Mouse (Mus musculus) stomach, embryonic 14.5 days (tissue): ENCODE results near the gene Atp10a. TPM values are rescaled to one million over a fixed set of nuclear protein-coding genes. Genes with fewer than 3 reads are reported as not detected.
A peak's percentile ranks its signal among the peaks of the same experiment; 100 is the strongest.

Experiments used
- ATAC-seq: fragments of 200-750 bp; cut with Nextera tagmentation; 2 replicates; pipeline ENCODE4 v1.8.0; 2017; ENCODE audit warnings: low read depth, moderate TSS enrichment; ENCODE audit not compliant: insufficient number of reproducible peaks, insufficient read depth, low FRiP score
- H3K27ac ChIP-seq: fragments of 300-500 bp; sonication (generic); 2 replicates; pipeline ENCODE4 v1.5.1; 2014; ENCODE audit warnings: mild to moderate bottlenecking, low read length, moderate library complexity, mixed read lengths
- H3K27me3 ChIP-seq: fragments of 300-500 bp; sonication (generic); 2 replicates; pipeline ENCODE4 v1.6.1; 2014; ENCODE audit warnings: low read length, control low read depth, mixed read lengths; ENCODE audit not compliant: control insufficient read depth, insufficient read depth
- H3K36me3 ChIP-seq: fragments of 300-500 bp; sonication (generic); 2 replicates; pipeline ENCODE4 v1.6.1; 2014; ENCODE audit warnings: mild to moderate bottlenecking, control low read depth, low read length, moderate library complexity, mixed read lengths; ENCODE audit not compliant: control insufficient read depth, insufficient read depth
- H3K4me1 ChIP-seq: fragments of 300-500 bp; sonication (generic); 2 replicates; pipeline ENCODE4 v1.6.1; 2014; ENCODE audit warnings: low read length, control low read depth, mixed read lengths; ENCODE audit not compliant: control insufficient read depth, insufficient read depth
- H3K4me2 ChIP-seq: fragments of 300-500 bp; sonication (generic); replicated peaks from 2 replicates; pipeline ENCODE4 v1.6.1; 2014; ENCODE audit warnings: low read depth, low read length, control low read depth
- H3K4me3 ChIP-seq: fragments of 300-500 bp; sonication (generic); 2 replicates; pipeline ENCODE4 v1.5.1; 2014; ENCODE audit warnings: low read depth, low read length, control low read depth
- H3K9ac ChIP-seq: fragments of 300-500 bp; sonication (generic); replicated peaks from 2 replicates; pipeline ENCODE4 v1.6.1; 2014; ENCODE audit warnings: low read depth, mild to moderate bottlenecking, control low read depth, low read length, moderate library complexity, mixed read lengths
- H3K9me3 ChIP-seq: fragments of 300-500 bp; sonication (generic); 2 replicates; pipeline ENCODE4 v1.6.1; 2016; ENCODE audit warnings: low read depth, low read length, control low read depth; ENCODE audit not compliant: control insufficient read depth
- WGBS: fragments of 180-500 bp; shearing (Covaris S2); extraction: QIAGEN DNeasy Blood & Tissue Kit; methylation state at CpG from one replicate; pipeline ENCODE4 v1.1.7; 2014; 5-methylcytosine and 5-hydroxymethylcytosine counted together
- polyA plus RNA-seq: library from polyadenylated mRNA; unstranded; fragments of >200 nt; fragmentation: Nextera tagmentation; extraction: Ambion mirVana; gene quantifications from 2 replicates; pipeline ENCODE4 v1.2.1, GENCODE M21; 2014

The Atp10a gene
- polyA plus RNA-seq, 1 experiment from 2014 or later = 4.3 TPM

- Histone ChIP-seq H3K9me3 (no peaks in the 10 kb centered on the region), H3K27ac (no peak overlapping the region), H3K9ac (no peak overlapping the region), H3K27me3 (no peaks in the 10 kb centered on the region), H3K36me3 (no peaks in the 10 kb centered on the region), H3K4me2 (no peak overlapping the region), H3K4me1 (no peaks in the 10 kb centered on the region), H3K4me3 (no peak overlapping the region)
- 76% methylated on average over 1 of the region's 1 CpGs for WGBS
- no peak; the same call in 1 of the 2 replicates for ATAC-seq
These were observed 8.6 kb upstream of the Atp10a start for GRCm38 (mm10) chr7:58647404-58647803.

DNA sequence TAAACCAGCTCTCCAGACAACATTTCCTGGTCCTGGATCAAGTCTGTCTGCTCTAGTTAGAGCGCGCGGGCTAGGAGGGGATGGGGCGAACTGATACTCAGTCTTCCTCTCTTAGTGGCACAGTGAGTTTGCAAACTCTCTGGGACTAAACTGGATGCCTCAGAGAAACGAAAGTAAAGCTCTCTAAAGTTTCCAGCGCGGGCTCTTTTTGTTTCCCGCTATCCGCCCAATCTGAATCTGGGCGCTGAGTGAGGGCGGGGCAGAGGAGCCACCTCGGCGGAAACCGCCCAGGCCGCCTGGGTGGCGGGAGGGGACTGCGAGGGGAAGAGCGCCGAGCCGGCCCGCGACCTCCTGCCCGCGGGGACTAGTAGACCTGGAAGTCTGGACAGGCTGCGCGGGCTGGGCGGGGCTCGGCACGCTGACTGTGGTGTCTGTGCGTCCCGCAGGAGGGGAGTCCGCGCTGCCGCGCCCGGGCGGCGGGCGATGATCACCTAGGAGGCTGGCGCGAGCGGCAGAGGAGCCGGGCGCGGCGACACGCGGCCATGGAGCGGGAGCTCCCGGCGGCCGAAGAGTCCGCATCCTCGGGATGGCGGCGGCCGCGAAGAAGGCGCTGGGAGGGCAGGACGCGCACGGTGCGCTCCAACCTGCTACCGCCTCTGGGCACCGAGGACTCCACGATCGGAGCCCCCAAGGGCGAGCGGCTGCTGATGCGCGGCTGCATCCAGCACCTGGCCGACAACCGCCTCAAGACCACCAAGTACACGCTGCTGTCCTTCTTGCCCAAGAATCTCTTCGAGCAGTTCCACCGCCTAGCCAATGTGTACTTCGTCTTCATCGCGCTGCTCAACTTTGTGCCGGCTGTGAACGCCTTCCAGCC is 2.2 kb downstream of the Atp10a start:
- Histone ChIP-seq H3K4me2 (peak overlapping the region; percentile 89), H3K9me3 (no peaks in the 10 kb centered on the region), H3K27ac (peak overlapping the region; percentile 55; the same call in 1 of the 2 replicates), H3K36me3 (no peaks in the 10 kb centered on the region), H3K4me1 (no peaks in the 10 kb centered on the region; the same call in 1 of the 2 replicates), H3K4me3 (peak overlapping the region; percentile 72), H3K9ac (peak overlapping the region; percentile 53), H3K27me3 (no peaks in the 10 kb centered on the region)
- under 1% methylated on average over 81 of the region's 81 CpGs for WGBS
- peak; percentile 92 for ATAC-seq

GRCm38 (mm10) chr7:58658790-58659405 is 2.9 kb downstream of the Atp10a start:
- Histone ChIP-seq H3K9me3 (no peaks in the 10 kb centered on the region), H3K4me1 (no peaks in the 10 kb centered on the region; the same call in 1 of the 2 replicates), H3K27ac (no peak overlapping the region; the same call in 1 of the 2 replicates), H3K4me3 (peak overlapping the region; percentile 72), H3K4me2 (peak overlapping the region; percentile 89), H3K36me3 (no peaks in the 10 kb centered on the region), H3K27me3 (no peaks in the 10 kb centered on the region), H3K9ac (peak overlapping the region; percentile 53)
- 24% methylated on average over 14 of the region's 14 CpGs for WGBS
- ATAC-seq = peak; percentile 12; the same call in 1 of the 2 replicates

GRCm38 (mm10) chr7:58660046-58660445 is 4.1 kb downstream of the Atp10a start:
- H3K4me3 ChIP-seq = no peak overlapping the region
- no peak for ATAC-seq

GRCm38 (mm10) chr7:58660665-58661064 is 4.7 kb downstream of the Atp10a start:
- Histone ChIP-seq H3K4me2 (no peak overlapping the region), H3K9me3 (no peaks in the 10 kb centered on the region), H3K36me3 (no peaks in the 10 kb centered on the region), H3K4me1 (no peaks in the 10 kb centered on the region; the same call in 1 of the 2 replicates), H3K27me3 (no peaks in the 10 kb centered on the region), H3K9ac (no peak overlapping the region), H3K27ac (no peak overlapping the region), H3K4me3 (no peak overlapping the region)
- 88% methylated on average over 5 of the region's 5 CpGs for WGBS
- ATAC-seq = no peak

More at GRCm38 (mm10) chr7:58660046-58660445, 4.1 kb downstream of the Atp10a start:
- no peaks in the 10 kb centered on the region for H3K36me3 ChIP-seq
- H3K27me3 ChIP-seq = no peaks in the 10 kb centered on the region
- H3K9ac ChIP-seq = no peak overlapping the region
- no peaks in the 10 kb centered on the region for H3K9me3 ChIP-seq
- no peaks in the 10 kb centered on the region; the same call in 1 of the 2 replicates for H3K4me1 ChIP-seq
- 0 out of 2 replicates have a peak overlapping the region, but pooled peaks have one; percentile 2 for H3K4me2 ChIP-seq
- no peak overlapping the region for H3K27ac ChIP-seq

DNA sequence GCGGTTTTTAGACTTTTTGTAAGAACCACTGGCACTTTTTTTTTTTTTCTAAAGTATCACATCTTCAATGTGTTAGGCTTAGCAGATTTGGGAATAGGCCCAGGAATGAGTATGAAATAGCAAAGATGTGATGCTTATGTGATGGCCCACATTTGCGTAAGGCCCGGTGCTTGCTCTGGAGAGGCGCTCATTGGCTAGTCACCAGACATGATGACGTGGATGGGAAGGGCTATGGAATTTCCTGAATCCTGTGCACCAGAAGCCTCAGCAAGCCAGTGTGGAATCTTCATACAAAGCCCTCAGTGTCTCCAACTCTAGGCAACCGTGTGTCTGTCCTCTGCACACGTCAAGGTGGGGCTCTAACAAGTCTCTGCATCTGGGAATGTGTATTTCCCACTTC is 5.1 kb downstream of the Atp10a start:
- no peak for ATAC-seq
- Histone ChIP-seq H3K9me3 (no peaks in the 10 kb centered on the region), H3K27ac (no peak overlapping the region), H3K4me2 (no peak overlapping the region), H3K27me3 (no peaks in the 10 kb centered on the region), H3K4me1 (no peaks in the 10 kb centered on the region; the same call in 1 of the 2 replicates), H3K9ac (no peak overlapping the region), H3K4me3 (no peak overlapping the region), H3K36me3 (no peaks in the 10 kb centered on the region)
- 89% methylated on average over 7 of the region's 7 CpGs for WGBS

- Histone ChIP-seq H3K36me3 (no peaks in the 10 kb centered on the region), H3K9me3 (no peaks in the 10 kb centered on the region), H3K27ac (no peak overlapping the region), H3K4me1 (no peaks in the 10 kb centered on the region), H3K9ac (no peak overlapping the region), H3K4me2 (no peak overlapping the region), H3K27me3 (no peaks in the 10 kb centered on the region), H3K4me3 (no peak overlapping the region)
- 79% methylated on average over 1 of the region's 1 CpGs for WGBS
- ATAC-seq = no peak
These were observed 12.7 kb downstream of the Atp10a start for GRCm38 (mm10) chr7:58668617-58669016.

GRCm38 (mm10) chr7:58676075-58676474 is 20.1 kb downstream of the Atp10a start:
- ATAC-seq = no peak
- Histone ChIP-seq H3K27ac (no peak overlapping the region), H3K4me2 (no peak overlapping the region)

More at GRCm38 (mm10) chr7:58676075-58676474, 20.1 kb downstream of the Atp10a start:
- no peak overlapping the region for H3K9ac ChIP-seq
- H3K36me3 ChIP-seq = no peaks in the 10 kb centered on the region
- 0 out of 2 replicates have a peak, but pooled peaks cover 7% of the 10 kb centered on the region for H3K4me1 ChIP-seq
- WGBS = 61% methylated on average over 3 of the region's 3 CpGs
- no peaks in the 10 kb centered on the region for H3K27me3 ChIP-seq
- H3K4me3 ChIP-seq = no peak overlapping the region
- no peaks in the 10 kb centered on the region for H3K9me3 ChIP-seq
